Mouse (Mus musculus) heart, postnatal 10 days (tissue): ENCODE measurements at regions not wholly inside any gene's neighbourhood (a gene's known extent, or its start where the extent isn't known, plus 50 kb on each side); places are given as distances from the start of the nearest gene placed in this dataset.

ENCODE experiments used
- DNase-seq, 2 experiments: peaks; one replicate each; pipeline ENCODE4 v3.0.0; 2021
- intact Hi-C: fragments of 180-260 bp; cut with DNase I; formaldehyde crosslinking; loops from one replicate; pipeline ENCODE4 v1.15.1; 2025

DNA sequence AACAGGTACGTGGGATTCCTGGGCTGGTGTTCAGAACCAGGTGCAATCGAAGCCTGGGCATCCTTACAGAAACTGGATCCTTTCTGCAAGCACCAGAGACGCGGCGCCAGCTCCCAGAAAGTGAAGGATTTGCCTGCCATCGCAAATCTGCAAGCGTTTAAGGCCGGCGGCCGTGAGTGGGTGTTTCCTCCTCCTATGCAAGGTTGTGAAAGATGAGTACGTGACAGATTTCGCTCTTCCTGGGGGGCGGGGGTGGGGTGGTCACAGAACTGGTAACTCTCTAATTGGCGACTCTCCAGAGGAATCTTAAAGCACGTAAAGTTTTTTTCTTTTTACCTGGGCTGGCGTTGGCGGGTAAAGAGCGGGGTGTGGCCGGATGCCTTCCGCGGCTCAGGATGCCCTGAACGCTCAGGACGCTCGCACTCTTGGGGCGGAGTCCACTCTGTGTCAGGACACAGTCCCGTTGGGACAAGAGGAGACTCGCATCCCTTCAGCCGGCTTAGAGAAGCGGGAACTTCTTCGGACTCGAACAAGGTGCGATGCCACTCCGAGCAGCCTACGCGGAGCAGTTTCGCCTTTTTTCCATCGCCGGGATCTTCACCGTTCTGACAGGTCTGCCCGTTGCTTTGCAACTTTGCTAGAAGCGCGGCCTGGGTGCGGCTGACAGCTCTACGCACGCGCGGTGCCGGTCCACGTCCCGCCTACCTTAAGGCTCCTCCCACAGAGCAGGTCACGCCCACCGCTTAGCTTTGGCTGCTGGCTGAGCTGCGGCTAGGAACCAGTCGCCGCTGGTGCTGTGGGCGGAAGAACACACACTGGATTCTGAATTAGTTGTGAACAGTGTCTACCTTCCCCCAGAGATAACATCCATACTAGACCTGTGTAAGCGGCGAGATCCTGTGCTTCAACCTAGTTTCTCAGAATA is 141.4 kb upstream of the Ccdc54 start:
- peak; percentile 94 for DNase-seq
- intact Hi-C loops, result loop anchor here (10.0 kb wide), 1 partner anchor 968 kb away; no protein-coding TSS in a partner anchor

DNA sequence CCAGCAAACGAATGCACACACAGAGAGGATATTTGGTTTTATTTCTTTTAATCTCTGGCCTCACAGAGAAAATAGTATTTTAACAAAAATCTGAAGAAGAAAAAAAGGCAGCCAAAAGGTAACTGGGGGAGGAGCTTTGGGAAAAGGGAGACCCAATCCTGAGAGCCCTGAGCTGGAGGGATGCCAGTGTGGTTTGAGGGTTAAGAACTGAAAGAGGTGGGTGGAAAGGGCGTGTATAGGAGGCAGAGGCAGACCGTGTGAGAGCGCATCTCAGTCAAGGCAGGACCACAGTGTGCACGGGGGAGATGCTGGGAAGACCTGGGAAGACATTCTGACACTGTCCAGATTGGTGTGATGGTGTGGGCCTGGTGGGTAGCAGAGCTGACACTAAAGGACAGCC is 138.4 kb upstream of the Ccdc54 start:
- intact Hi-C loops, result no loop called here
- DNase-seq, result no peak

DNA sequence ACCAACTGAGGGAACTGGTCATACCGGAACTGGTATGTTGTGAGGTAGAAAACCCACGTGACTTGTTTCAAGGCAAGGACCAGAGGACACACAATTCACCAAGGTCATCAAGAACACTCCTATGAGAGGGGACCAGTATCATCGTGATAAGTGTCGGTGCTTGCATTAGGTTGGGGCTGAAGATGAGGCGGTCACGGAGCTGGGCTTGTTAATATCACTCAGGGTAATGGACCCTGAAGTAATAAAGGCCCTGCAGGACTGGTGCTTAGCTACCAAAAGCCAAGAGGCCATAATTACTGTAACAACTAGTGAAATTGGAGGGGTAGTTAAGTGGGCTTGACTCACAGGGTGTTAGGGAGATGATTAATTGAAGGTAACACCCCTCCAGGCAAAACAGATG is 132.2 kb upstream of the Ccdc54 start:
- intact Hi-C loops, result no loop called here
- no peak for DNase-seq

DNA sequence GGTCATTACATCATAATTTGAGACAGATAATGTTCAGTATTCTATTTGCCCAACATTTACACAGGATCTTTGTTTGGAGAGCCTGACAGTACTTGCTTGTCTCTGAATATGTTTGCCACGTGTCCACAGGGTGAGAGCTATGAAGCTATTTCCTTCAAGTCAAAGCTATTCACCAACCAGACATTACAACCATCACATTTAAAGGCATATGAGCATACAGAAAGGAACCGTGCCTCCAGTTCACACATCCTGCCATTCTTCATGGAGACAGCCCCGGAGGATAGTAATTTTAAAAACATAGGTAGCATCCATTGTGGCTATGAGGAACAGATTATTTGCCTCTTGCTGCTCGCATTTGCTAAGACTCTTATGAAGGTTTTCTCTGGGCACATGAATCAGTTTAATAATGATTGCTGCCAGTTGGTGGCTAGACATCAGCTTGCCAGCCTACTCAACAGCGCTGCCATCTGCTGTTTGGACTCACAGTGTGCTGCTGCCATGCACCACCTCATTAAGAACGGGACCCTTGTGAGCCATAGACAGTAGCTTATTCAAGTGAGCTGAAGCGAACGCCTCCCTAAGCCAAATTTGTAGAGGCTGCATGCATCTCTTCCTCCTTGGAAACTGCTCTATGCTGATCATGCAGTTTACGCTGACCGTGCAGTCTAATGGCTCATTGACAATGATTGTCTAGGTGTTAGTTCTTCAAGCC is 126.5 kb upstream of the Ccdc54 start:
- intact Hi-C loops, result no loop called here

DNA sequence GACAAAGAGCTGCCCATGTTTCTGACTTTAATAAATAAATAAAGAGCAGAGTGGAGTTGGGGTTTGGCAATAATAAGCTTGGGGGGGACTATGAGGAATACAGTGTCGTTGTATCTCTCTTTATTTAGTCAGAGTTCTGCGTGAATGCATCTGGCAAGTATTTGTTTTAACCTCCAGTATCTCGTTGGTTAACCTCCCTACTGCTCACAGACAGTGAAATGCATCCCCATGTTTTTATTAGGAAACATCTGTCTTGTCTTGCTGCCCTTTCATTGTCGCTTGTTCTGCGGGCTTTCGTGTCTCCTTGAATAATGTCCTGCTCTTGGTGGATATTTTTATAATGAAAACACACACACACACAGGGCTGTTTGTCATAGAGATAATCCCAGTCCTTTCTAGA is 118.8 kb upstream of the Ccdc54 start:
- intact Hi-C loops, result no loop called here

More for the DNA sequence above, 126.5 kb upstream of the Ccdc54 start:
- peak in 1 of 2 experiments; percentile 7 for DNase-seq

DNA sequence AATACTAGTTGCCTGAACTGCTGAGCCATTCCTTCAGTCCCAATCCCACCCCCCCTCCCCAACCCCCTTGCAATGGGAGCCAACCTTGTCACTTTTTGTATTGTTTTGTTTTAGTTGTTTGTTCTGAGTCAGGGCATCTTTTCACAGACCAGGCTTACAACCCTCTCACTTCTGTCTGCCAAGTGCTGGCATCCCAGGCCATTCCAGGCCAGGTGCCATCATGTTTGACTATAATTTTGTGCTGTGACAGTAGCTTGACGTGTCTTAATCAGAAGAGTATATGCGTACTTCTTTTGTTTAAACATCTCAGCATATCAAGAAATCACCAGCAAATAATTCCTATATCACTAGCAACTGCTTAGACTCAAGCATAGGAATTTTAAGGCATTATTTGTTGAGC is 117.0 kb upstream of the Ccdc54 start:
- DNase-seq, result no peak
- intact Hi-C loops, result no loop called here

More for the DNA sequence above, 118.8 kb upstream of the Ccdc54 start:
- no peak for DNase-seq

DNA sequence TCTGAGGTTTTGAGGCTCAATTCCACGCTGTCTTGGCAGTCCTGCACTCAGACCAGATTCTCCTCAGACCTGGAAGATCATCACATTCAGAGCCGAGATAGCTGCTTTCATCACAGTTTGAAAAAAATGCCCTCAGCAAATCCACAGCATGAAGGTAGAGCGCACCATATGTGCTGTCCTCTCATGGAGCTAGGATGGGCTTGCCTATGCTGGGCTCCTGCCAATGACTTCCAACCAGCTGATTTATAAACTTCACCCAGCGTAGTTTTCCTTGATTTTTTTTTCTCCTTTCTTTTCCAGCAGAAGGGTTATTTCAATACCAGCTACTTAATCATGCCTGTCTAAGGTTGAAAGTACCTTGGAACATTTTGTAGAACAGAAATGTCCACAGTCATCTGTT is 115.0 kb upstream of the Ccdc54 start:
- no peak for DNase-seq
- intact Hi-C loops, result no loop called here

DNA sequence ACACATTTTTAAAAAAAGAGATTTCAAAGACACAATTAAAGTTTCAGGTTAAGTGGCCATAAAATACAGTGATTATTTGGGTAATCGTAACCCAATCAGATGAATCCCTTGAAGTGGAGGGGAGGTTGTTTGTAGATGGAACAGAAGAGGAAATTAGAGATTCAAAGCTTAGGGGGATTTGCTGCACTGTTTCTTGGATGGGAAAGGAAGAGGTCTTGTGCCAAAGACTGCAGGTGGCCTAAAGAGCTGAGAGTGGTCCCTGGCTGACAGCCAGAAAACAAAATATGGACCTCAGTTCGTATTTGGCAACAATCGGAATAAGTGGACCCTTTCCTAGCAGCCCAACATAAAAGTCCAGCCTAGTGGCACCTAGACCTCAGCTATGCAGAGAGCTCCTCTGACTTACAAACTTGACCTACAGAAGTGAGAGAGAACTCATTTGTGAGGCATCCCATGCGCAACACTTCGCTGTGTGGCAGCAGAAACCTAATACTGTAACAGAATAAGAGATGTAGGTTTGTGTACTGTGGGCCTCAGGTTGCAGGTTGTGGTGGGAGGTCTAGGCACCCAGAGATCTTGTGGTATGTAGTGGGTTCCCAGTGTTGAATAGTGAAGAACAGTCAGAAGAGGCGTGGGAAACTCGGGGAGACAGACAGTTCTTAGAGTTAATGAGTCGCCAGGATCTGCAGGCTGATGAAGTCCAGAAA is 110.0 kb upstream of the Ccdc54 start:
- intact Hi-C loops, result no loop called here

DNA sequence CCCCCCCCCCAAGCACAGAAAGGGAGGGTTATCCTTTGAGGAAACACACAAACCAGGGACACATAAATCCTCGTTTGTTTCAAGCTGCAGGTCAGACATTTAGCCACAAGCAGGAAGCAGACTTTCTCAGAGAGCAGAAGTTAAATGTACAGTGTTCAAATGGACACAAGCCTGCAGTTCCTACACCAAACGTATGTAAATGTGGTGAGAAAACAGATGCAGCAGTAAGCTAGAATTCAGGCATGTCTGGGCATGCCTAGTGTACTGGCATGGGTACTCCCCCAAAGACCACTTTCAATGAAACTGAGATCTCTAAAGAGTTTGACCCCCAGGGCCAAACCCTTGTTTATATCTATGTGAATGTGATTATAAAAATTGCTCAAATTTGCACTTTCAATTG is 109.2 kb upstream of the Ccdc54 start:
- no peak for DNase-seq
- intact Hi-C loops, result no loop called here

More for the DNA sequence above, 110.0 kb upstream of the Ccdc54 start:
- no peak for DNase-seq

DNA sequence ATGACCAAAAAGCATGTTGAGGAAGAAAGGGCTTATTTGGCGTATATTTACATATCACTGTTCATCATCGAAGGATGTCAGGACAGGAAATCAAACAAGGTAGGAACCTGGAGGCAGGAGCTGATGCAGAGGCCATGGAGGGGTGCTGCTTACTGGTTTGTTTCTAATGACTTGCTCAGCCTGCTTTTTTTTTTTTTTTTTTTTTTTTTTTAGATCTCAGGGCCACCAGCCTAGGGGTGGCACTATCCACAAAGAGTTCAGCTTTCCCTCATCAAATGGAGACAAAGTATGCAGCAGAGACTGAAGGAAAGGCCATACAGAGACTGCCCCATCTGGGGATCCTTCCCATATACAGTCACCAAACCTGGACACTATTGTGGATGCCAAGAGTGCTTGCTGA is 106.8 kb upstream of the Ccdc54 start:
- intact Hi-C loops, result no loop called here
- DNase-seq, result no peak

DNA sequence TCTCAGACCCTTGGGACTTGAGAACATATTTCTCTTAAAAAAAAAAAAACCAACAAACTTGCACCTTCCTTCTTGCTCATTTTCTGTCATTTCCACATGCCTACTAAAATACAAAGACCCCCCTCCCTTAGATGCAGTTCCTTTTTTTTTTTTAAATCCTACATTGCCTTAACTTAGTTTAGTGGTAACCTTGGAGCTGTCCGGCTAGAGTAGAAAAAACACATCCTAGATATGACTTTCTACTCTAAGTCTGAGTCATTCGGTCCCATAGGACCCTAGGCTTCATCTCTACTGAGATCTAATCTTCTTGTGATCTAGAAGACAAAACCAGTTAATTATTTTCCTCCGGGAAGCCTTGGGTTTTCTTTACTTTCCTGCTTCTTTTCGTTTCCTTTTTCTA is 105.1 kb upstream of the Ccdc54 start:
- intact Hi-C loops, result no loop called here
- no peak for DNase-seq

DNA sequence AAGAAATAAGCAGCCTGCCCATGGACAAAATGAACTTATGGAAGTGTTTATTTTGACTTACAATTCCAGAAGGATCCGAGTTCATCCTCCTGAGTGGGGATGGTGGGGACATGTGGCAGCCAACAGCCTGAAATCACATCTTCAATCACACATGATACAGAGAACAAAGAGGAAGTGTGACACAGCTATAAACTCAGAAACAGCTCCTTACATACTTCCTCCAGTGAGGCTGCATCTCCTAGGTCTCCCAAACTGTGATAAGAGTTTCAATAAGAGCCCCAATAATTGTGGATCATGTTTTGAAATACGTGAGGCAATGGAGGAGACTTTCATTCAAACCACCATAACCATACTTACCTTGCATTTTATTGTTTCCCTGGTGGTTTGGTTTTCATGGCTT is 103.1 kb upstream of the Ccdc54 start:
- intact Hi-C loops, result no loop called here
- no peak for DNase-seq

DNA sequence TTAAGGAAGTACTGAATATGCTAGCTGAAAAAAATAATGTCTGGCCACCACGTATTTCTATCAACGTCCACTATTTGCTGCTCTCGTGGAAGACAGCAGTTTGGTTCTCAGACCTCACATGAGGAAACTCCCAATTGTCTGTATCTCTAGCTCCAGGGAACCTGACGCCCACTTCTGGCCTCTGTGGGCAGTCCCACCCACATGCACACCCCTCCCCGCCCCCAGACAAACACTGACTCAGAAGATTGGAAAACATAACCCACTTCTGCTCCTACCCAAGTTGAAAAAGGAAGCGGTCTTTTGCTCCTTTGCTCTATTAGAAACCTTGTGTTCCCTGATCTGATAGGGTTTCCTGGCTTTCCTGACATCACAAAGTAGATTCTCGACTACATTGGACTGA is 99.9 kb upstream of the Ccdc54 start:
- intact Hi-C loops, result no loop called here
- DNase-seq, result no peak

DNA sequence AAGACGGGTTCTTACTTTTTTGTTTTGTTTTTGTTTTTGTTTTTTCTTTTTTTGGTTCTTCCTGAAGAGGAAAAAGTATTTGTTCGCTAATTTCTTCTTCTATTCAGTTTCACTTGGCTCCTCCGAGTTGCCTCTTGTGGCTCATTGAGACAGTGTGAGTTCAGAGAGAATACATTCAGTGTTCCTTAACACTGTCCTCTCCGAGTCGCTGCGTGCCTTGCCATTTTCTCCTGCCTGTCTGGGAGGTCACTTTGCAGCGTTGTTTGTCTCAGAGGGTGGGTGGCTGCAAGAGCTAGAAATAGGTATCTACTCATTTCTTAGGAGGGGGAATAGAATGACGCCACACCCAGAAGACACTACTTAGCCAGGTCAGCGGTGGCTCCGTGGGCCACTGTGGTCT is 98.6 kb upstream of the Ccdc54 start:
- intact Hi-C loops, result loop anchor here (1.0 kb wide), 1 partner anchor 159 kb away; no protein-coding TSS in a partner anchor
- DNase-seq, result peak in 1 of 2 experiments; percentile 3

DNA sequence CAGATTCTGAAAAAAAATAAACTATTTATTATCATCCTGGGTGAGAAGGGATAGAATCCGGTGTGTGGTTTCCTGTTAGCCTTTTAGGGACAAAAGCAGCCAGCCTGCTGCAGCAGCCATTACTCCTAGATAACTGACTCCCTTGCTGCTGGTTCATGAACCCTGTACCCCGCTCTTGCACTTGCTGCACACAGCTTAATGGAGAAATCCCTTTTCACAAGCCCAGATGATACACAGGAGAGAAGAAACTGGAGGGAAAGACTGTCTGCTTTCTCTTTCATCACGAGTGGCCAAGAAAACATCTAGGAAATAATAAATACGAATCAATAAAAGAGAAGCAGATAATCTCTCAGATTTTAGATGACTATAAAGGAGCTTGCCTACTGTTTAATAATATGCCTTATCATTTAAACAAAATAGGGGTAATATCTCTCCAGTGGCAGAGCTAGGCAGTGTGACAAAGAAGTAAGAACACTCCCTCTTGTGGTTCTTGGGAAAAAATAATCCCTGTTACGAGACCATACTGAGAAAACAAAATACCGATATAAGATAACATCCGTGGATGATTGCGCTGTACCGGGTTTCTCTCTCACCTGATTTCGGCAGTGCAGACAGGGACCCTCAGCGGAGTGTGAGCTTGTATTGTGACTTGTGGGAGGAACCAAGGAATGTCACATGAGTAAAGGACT is 98.0 kb upstream of the Ccdc54 start:
- DNase-seq, result peak; percentile 2 to 4
- intact Hi-C loops, result loop anchor here (1.0 kb wide), 1 partner anchor 159 kb away; no protein-coding TSS in a partner anchor

DNA sequence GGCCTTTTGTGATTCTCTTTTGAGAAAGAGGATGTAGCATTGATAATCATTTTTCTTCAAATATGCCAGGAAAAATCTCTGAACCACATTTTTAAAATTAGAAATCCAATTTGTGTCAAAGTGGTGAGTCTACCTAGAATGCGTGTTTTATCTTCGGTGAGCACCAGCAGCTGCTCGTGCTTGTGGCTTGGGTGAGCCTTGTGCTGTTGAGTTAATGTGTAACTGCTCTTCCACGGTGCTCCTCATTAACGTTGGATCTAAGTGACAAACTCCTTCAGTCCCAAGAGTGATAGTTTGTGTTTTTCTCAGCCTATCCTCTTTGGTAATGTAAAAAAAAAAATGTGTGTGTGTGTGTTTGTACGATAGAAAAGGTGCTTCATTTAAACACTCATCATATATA is 88.7 kb upstream of the Ccdc54 start:
- no peak for DNase-seq
- intact Hi-C loops, result no loop called here

DNA sequence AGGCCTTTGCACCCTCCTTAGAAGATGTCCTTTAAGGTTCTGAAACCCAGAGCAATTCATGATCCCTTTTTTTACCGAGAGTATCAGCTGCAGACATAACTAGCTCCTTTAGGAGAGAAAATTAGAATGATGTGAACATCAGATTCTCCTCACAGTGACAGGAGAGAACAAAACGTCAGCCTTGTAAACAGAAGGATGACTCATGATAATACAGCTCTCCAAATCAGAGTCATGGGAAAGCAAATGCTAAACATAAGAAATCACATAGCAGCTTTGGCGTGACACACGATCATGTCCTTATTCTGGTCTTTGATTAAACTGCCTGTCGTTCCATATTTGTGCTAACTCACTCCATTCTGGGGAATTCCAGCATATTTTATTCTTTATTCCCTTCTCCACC is 82.4 kb upstream of the Ccdc54 start:
- DNase-seq, result peak; percentile 3 to 9
- intact Hi-C loops, result no loop called here

DNA sequence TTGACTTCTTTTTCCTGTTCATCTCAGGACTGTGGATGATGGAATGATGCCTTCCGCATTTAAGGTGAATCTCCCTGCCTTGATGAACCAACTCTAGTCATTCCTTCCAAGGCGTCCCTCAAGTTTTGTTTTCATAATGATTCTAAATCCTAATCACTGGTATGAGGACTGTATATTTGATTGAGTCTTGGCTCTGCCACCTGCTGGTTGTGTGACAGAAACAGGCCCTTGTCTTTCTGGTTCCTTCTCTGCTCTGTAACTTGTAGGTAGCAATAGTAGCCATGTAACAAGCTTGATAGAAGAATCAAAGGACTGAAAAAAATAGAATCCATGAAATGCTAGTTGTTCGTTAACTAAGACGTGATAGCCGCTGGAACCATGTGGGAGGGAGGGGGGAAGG is 81.8 kb upstream of the Ccdc54 start:
- intact Hi-C loops, result no loop called here
- peak in 1 of 2 experiments; percentile 3 for DNase-seq

DNA sequence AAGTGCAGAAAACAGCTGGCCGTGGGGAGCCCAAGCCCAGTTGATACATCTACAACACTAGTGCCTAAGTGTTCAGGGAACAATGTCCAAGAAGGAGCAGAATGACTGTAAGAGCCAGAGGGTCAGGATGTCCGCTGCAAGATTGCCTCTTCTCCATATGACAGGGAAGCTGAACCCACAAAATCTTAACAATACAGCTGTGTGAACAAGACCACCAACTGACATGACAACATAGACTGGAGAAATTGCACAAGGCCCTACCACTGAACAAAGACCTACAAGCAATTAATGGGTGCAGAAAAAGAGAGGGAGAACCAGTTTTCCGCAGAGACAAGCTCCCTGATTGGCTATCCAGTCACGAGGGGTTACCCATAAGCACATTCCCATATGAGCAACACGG is 80.2 kb upstream of the Ccdc54 start:
- intact Hi-C loops, result no loop called here

DNA sequence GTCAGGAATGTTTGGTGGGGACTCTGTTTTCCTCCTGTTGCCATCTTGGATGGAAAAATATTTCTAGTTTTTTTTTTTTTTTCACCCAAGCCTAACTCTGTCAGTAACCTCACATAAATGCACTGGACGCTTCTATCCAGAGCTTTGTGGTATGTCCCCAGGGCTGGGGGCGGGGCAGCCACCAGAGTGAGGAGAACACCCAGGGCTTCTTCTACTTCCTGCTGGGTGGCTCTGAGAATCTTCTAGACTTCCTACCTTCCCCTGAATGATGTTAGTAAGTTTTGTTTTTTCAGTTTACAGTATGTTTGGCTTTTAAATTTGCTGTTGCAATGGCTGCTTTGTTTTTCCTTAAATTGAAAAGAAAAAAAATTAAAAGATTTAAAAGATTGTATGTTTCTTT is 73.3 kb upstream of the Ccdc54 start:
- DNase-seq, result no peak
- intact Hi-C loops, result no loop called here

More for the DNA sequence above, 80.2 kb upstream of the Ccdc54 start:
- no peak for DNase-seq
